Mouse (Mus musculus): ENCODE data around the gene Chd4.

GRCm38 (mm10) chr6:125139747-125140146 lies 44.0 kb downstream of the Chd4 start:
- TF ChIP-seq POLR2A (IDR thresholded peaks at IDR 0.05; ENCODE audit: insufficient read depth, low read length), result no peak
- TF ChIP-seq EP300 (IDR thresholded peaks at IDR 0.05; ENCODE audit: insufficient read depth, low read depth, low read length), result no peak

All from ES-Bruce4 (cell line).